Comparison of ENCODE assay signal across 8 mouse cellular contexts in the genomic region with DNA sequence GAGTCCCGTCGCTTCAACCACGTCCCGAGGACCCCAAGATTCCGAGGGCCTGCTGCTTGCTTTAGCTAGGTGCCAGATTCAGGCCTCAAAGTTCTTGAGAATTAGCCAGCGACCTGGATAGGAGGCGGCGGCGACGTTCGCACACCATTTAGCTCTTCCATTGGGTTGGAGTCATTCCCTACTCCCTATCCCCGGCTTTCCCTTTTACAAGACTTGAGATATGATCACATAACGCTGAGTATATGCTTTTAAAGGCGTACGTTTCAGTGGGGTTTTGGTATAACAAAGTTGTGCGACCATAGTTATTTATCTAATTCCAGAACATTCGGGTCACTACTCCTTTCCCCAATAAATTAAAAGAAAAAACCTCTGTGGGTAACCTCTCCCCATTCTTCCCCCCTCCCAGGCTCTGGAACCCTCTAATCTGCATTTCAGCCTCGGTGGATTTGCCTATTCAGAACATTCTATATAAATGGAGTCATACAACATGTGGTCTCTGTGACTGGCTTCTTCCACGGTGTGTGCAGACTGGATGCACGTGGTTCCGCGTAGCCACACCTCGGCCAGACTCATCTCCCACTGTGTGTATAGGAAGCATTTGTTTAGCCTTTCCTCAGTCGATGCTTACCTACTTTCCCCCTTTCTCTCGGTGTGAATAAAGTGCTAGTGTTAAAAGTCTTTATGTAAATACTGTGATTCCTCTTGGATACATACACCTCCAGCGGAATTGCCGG. TPM values are rescaled to one million over a fixed set of nuclear protein-coding genes. Genes with fewer than 3 reads are reported as not detected.
A peak's percentile ranks its signal among the peaks of the same experiment; 100 is the strongest.
DNase-seq lines count a peak whose midpoint lies in the region; ATAC-seq and TF ChIP-seq lines count a peak whose summit lies in the region.

A gene (minus strand): TSS at position 351 of the 734 bp plus-strand sequence.

- peaks cover 21% of the 10 kb centered on the region for H3K27me3 ChIP-seq in lung, embryonic 15.5 days
- peaks cover 24% of the 10 kb centered on the region for H3K27me3 ChIP-seq in heart, embryonic 12.5 days (replicated peaks)
- peaks cover 37% of the 10 kb centered on the region for H3K27me3 ChIP-seq in limb, embryonic 10.5 days (ENCODE audit: low read depth, poor library complexity, severe bottlenecking)

- peak within 1 kb of the TSS; percentile 56 for H3K27ac ChIP-seq in lung, embryonic 15.5 days
- peak within 1 kb of the TSS; percentile 26; the same call in 1 of the 2 replicates for H3K27ac ChIP-seq in bone marrow, adult 2 months (ENCODE audit: control insufficient read depth, insufficient read depth, low read depth, low read length, poor library complexity)
- H3K27ac ChIP-seq in heart, embryonic 12.5 days (ENCODE audit: poor library complexity, severe bottlenecking) = 0 out of 2 replicates have a peak within 1 kb of the TSS, but pooled peaks have one; percentile 19
- peak within 1 kb of the TSS; percentile 91 for H3K27ac ChIP-seq in limb, embryonic 10.5 days
- H3K27ac ChIP-seq in olfactory bulb, adult 2 months (ENCODE audit: insufficient read depth, low read depth, low read length) = peak within 1 kb of the TSS; percentile 47

- H3K4me2 ChIP-seq in lung, embryonic 15.5 days = peak within 1 kb of the TSS; percentile 85
- peak within 1 kb of the TSS; percentile 89 for H3K4me2 ChIP-seq in heart, embryonic 12.5 days

- no peak for TF ChIP-seq CTCF in bone marrow, adult 2 months (IDR thresholded peaks at IDR 0.05; ENCODE audit: control insufficient read depth, insufficient read depth, low read length)
- no peak for TF ChIP-seq CTCF in olfactory bulb, adult 2 months (IDR thresholded peaks at IDR 0.05; ENCODE audit: insufficient read depth, low read depth, low read length)

- H3K9me3 ChIP-seq in lung, embryonic 15.5 days = no peaks in the 10 kb centered on the region
- H3K9me3 ChIP-seq in heart, embryonic 12.5 days (replicated peaks) = no peaks in the 10 kb centered on the region
- no peaks in the 10 kb centered on the region for H3K9me3 ChIP-seq in limb, embryonic 10.5 days (replicated peaks)

- H3K36me3 ChIP-seq in lung, embryonic 15.5 days = no peaks in the 10 kb centered on the region
- no peaks in the 10 kb centered on the region for H3K36me3 ChIP-seq in heart, embryonic 12.5 days
- no peaks in the 10 kb centered on the region for H3K36me3 ChIP-seq in limb, embryonic 10.5 days

- WGBS in lung, embryonic 15.5 days = 10% methylated on average over 27 of the region's 27 CpGs
- WGBS in bone marrow, adult 2 months = 13% methylated on average over 27 of the region's 27 CpGs
- 15% methylated on average over 27 of the region's 27 CpGs for WGBS in heart, embryonic 12.5 days
- 21% methylated on average over 27 of the region's 27 CpGs for WGBS in limb, embryonic 10.5 days
- WGBS in olfactory bulb, adult 2 months = 14% methylated on average over 27 of the region's 27 CpGs

- H3K4me1 ChIP-seq in lung, embryonic 15.5 days = peaks cover 24% of the 10 kb centered on the region
- no peaks in the 10 kb centered on the region for H3K4me1 ChIP-seq in bone marrow, adult 2 months (ENCODE audit: control insufficient read depth, insufficient read depth, low read length)
- peaks cover 13% of the 10 kb centered on the region for H3K4me1 ChIP-seq in heart, embryonic 12.5 days (replicated peaks)
- peaks cover 34% of the 10 kb centered on the region for H3K4me1 ChIP-seq in limb, embryonic 10.5 days
- peaks cover 12% of the 10 kb centered on the region for H3K4me1 ChIP-seq in olfactory bulb, adult 2 months (ENCODE audit: control insufficient read depth, insufficient read depth, low read length)

- peak within 1 kb of the TSS; percentile 77 for H3K4me3 ChIP-seq in lung, embryonic 15.5 days
- H3K4me3 ChIP-seq in bone marrow, adult 2 months (replicated peaks; ENCODE audit: control insufficient read depth, low read depth, low read length) = peak within 1 kb of the TSS; percentile 52
- H3K4me3 ChIP-seq in heart, embryonic 12.5 days = peak within 1 kb of the TSS; percentile 81
- H3K4me3 ChIP-seq in limb, embryonic 10.5 days = peak within 1 kb of the TSS; percentile 83
- H3K4me3 ChIP-seq in olfactory bulb, adult 2 months (ENCODE audit: insufficient read depth, low read depth, low read length) = peak within 1 kb of the TSS; percentile 78

- TF ChIP-seq POLR2A in bone marrow, adult 2 months (IDR thresholded peaks at IDR 0.05; ENCODE audit: borderline replicate concordance, control insufficient read depth, low read depth, low read length) = no peak
- TF ChIP-seq POLR2A in olfactory bulb, adult 2 months (IDR thresholded peaks at IDR 0.05; ENCODE audit: insufficient read depth, low read depth, low read length) = no peak

- 0 out of 2 replicates have a peak, but pooled peaks have one; percentile 2 for ATAC-seq in lung, embryonic 15.5 days (ENCODE audit: borderline replicate concordance, extremely low read depth, low FRiP score, low TSS enrichment)
- no peak for ATAC-seq in heart, embryonic 12.5 days (ENCODE audit: insufficient number of reproducible peaks, low FRiP score)
- no peak for ATAC-seq in cerebellum, adult (ENCODE audit: insufficient number of reproducible peaks, low FRiP score, low TSS enrichment)

- no peak for DNase-seq in lung, postnatal 4 days
- no peak for DNase-seq in limb, embryonic 10.5 days (ENCODE audit: low spot score)
- no peak for DNase-seq in cerebellum, postnatal 14 days

- H3K9ac ChIP-seq in lung, embryonic 15.5 days = peak within 1 kb of the TSS; percentile 77
- peak within 1 kb of the TSS; percentile 86 for H3K9ac ChIP-seq in heart, embryonic 12.5 days

RNA-seq across cellular contexts. Expression of the gene that starts here (rescaled TPM):
- 12.5 and 13.9 TPM in 2 replicates for polyA plus RNA-seq in lung, embryonic 15.5 days (2015; fragmentation: Nextera tagmentation; extraction: Ambion mirVana)
- polyA plus RNA-seq in bone marrow, adult 2 months (2011; ENCODE audit: insufficient read depth, insufficient read length, low replicate concordance, missing spikeins) = 2.2 and 6.6 TPM in 2 replicates
- 8.1 and 8.6 TPM in 2 replicates for polyA plus RNA-seq in heart, embryonic 12.5 days (2016; fragmentation: Nextera tagmentation; extraction: Ambion mirVana)
- polyA plus RNA-seq in limb, embryonic 10.5 days (2016; fragmentation: Nextera tagmentation; extraction: Ambion mirVana) = 8.8 and 11.9 TPM in 2 replicates
- not detected in 2 replicates for polyA plus RNA-seq in olfactory bulb, adult 2 months (2012; ENCODE audit: insufficient read depth, insufficient read length, low replicate concordance, missing spikeins)

Comparison
In these comparisons a context has a peak if more than half of its experiments do, and no peak if none do; other contexts are left out.
1. H3K27ac ChIP-seq: peak in every context shown above with its lines; median percentile 91 in limb, embryonic 10.5 days; 56 in lung, embryonic 15.5 days; 47 in olfactory bulb, adult 2 months; 26 in bone marrow, adult 2 months; 19 in heart, embryonic 12.5 days.